Mouse (Mus musculus): ENCODE data around the gene Lin28a. TPM values are rescaled to one million over a fixed set of nuclear protein-coding genes. Genes with fewer than 3 reads are reported as not detected.

Lin28a gene
- polyA plus RNA-seq, 1 experiment, result not detected

GRCm38 (mm10) chr4:134041317-134042123 lies 22.9 kb upstream of the Lin28a start:
- Histone ChIP-seq H3K27ac (replicated peaks; ENCODE audit: low read depth, low read length) (no peak overlapping the region), H3K4me3 (ENCODE audit: insufficient read depth, low read depth, low read length) (no peak overlapping the region), H3K4me1 (ENCODE audit: control insufficient read depth, insufficient read depth, insufficient read length, low read length) (no peaks in the 10 kb centered on the region)

GRCm38 (mm10) chr4:134035953-134036352 lies 17.3 kb upstream of the Lin28a start:
- Histone ChIP-seq H3K27ac (replicated peaks; ENCODE audit: low read depth, low read length) (no peak overlapping the region), H3K4me1 (ENCODE audit: control insufficient read depth, insufficient read depth, insufficient read length, low read length) (no peaks in the 10 kb centered on the region), H3K4me3 (ENCODE audit: insufficient read depth, low read depth, low read length) (no peak overlapping the region)

- Histone ChIP-seq H3K4me1 (ENCODE audit: control insufficient read depth, insufficient read depth, insufficient read length, low read length) (no peaks in the 10 kb centered on the region), H3K27ac (replicated peaks; ENCODE audit: low read depth, low read length) (no peak overlapping the region), H3K4me3 (ENCODE audit: insufficient read depth, low read depth, low read length) (no peak overlapping the region)
Observed at GRCm38 (mm10) chr4:134025802-134026201, 7.2 kb upstream of the Lin28a start.

- Histone ChIP-seq H3K27ac (replicated peaks; ENCODE audit: low read depth, low read length) (no peak overlapping the region), H3K4me3 (ENCODE audit: insufficient read depth, low read depth, low read length) (no peak overlapping the region), H3K4me1 (ENCODE audit: control insufficient read depth, insufficient read depth, insufficient read length, low read length) (no peaks in the 10 kb centered on the region)
Observed at GRCm38 (mm10) chr4:134020621-134021020, 2.0 kb upstream of the Lin28a start.

GRCm38 (mm10) chr4:134019641-134020351 lies 1.2 kb upstream of the Lin28a start:
- no peak overlapping the region for H3K27ac ChIP-seq (replicated peaks; ENCODE audit: low read depth, low read length)
- H3K4me1 ChIP-seq (ENCODE audit: control insufficient read depth, insufficient read depth, insufficient read length, low read length), result no peaks in the 10 kb centered on the region
- H3K4me3 ChIP-seq (ENCODE audit: insufficient read depth, low read depth, low read length), result no peak overlapping the region

GRCm38 (mm10) chr4:134019210-134019609 lies 569 bp upstream of the Lin28a start:
- no peak overlapping the region for H3K4me3 ChIP-seq (ENCODE audit: insufficient read depth, low read depth, low read length)
- H3K4me1 ChIP-seq (ENCODE audit: control insufficient read depth, insufficient read depth, insufficient read length, low read length), result no peaks in the 10 kb centered on the region
- H3K27ac ChIP-seq (replicated peaks; ENCODE audit: low read depth, low read length), result no peak overlapping the region

GRCm38 (mm10) chr4:134018038-134018778 lies 433 bp downstream of the Lin28a start:
- Histone ChIP-seq H3K4me1 (ENCODE audit: control insufficient read depth, insufficient read depth, insufficient read length, low read length) (no peaks in the 10 kb centered on the region), H3K4me3 (ENCODE audit: insufficient read depth, low read depth, low read length) (no peak overlapping the region), H3K27ac (replicated peaks; ENCODE audit: low read depth, low read length) (no peak overlapping the region)

GRCm38 (mm10) chr4:134017201-134017865 lies 1.3 kb downstream of the Lin28a start:
- Histone ChIP-seq H3K27ac (replicated peaks; ENCODE audit: low read depth, low read length) (no peak overlapping the region), H3K4me1 (ENCODE audit: control insufficient read depth, insufficient read depth, insufficient read length, low read length) (no peaks in the 10 kb centered on the region), H3K4me3 (ENCODE audit: insufficient read depth, low read depth, low read length) (no peak overlapping the region)

- H3K4me1 ChIP-seq (ENCODE audit: control insufficient read depth, insufficient read depth, insufficient read length, low read length), result no peaks in the 10 kb centered on the region
- no peak overlapping the region for H3K4me3 ChIP-seq (ENCODE audit: insufficient read depth, low read depth, low read length)
- no peak overlapping the region for H3K27ac ChIP-seq (replicated peaks; ENCODE audit: low read depth, low read length)
Observed at GRCm38 (mm10) chr4:134016767-134017166, 1.9 kb downstream of the Lin28a start.

GRCm38 (mm10) chr4:134016208-134016607 lies 2.4 kb downstream of the Lin28a start:
- Histone ChIP-seq H3K27ac (replicated peaks; ENCODE audit: low read depth, low read length) (no peak overlapping the region), H3K4me1 (ENCODE audit: control insufficient read depth, insufficient read depth, insufficient read length, low read length) (no peaks in the 10 kb centered on the region), H3K4me3 (ENCODE audit: insufficient read depth, low read depth, low read length) (no peak overlapping the region)

GRCm38 (mm10) chr4:134012858-134013528 lies 5.6 kb downstream of the Lin28a start:
- Histone ChIP-seq H3K4me1 (ENCODE audit: control insufficient read depth, insufficient read depth, insufficient read length, low read length) (no peaks in the 10 kb centered on the region), H3K4me3 (ENCODE audit: insufficient read depth, low read depth, low read length) (no peak overlapping the region), H3K27ac (replicated peaks; ENCODE audit: low read depth, low read length) (no peak overlapping the region)

- no peak overlapping the region for H3K27ac ChIP-seq (replicated peaks; ENCODE audit: low read depth, low read length)
Observed at GRCm38 (mm10) chr4:134011450-134012414, 6.9 kb downstream of the Lin28a start.

GRCm38 (mm10) chr4:134009709-134010108 lies 8.9 kb downstream of the Lin28a start:
- Histone ChIP-seq H3K27ac (replicated peaks; ENCODE audit: low read depth, low read length) (no peak overlapping the region), H3K4me1 (ENCODE audit: control insufficient read depth, insufficient read depth, insufficient read length, low read length) (no peaks in the 10 kb centered on the region)

More at GRCm38 (mm10) chr4:134011450-134012414, 6.9 kb downstream of the Lin28a start:
- no peak overlapping the region for H3K4me3 ChIP-seq (ENCODE audit: insufficient read depth, low read depth, low read length)
- no peaks in the 10 kb centered on the region for H3K4me1 ChIP-seq (ENCODE audit: control insufficient read depth, insufficient read depth, insufficient read length, low read length)

More at GRCm38 (mm10) chr4:134009709-134010108, 8.9 kb downstream of the Lin28a start:
- no peak overlapping the region for H3K4me3 ChIP-seq (ENCODE audit: insufficient read depth, low read depth, low read length)
